Mouse (Mus musculus): ENCODE results near the gene C3. TPM values are rescaled to one million over a fixed set of nuclear protein-coding genes. Genes with fewer than 3 reads are reported as not detected.

The C3 gene
- polyA plus RNA-seq, 1 experiment, result 16.6 TPM

DNA sequence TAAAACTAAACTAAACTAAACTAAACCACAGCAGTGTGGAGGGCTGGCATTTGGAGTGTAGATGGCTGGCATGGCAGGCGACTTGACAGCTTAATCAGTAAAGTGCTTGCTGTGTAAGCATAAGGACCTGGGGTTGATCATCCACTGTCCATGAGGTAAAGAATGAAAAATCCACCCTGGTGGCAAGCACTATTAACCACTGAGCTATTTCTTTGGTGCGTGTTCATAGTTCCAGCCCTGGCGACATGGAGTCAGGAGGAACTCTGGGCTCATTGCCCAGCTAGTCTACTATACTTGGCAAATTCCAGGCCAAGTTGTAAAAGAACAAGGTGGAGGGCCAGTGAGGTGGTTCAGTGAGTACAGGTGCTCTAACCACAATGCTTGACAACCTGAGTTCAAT lies 20.0 kb downstream of the C3 start:
- TF ChIP-seq FLI1 (IDR thresholded peaks at IDR 0.05; ENCODE audit: low read length), result no peak
- no peak overlapping the region for H3K4me3 ChIP-seq (replicated peaks)
- H3K4me1 ChIP-seq, result peaks cover 82% of the 10 kb centered on the region
- peaks cover 40% of the 10 kb centered on the region for H3K36me3 ChIP-seq (replicated peaks; ENCODE audit: low read length)
- peaks cover 6% of the 10 kb centered on the region for H3K27me3 ChIP-seq (replicated peaks)
- 0 out of 2 replicates have a peak, but pooled peaks cover 3% of the 10 kb centered on the region for H3K9me3 ChIP-seq

DNA sequence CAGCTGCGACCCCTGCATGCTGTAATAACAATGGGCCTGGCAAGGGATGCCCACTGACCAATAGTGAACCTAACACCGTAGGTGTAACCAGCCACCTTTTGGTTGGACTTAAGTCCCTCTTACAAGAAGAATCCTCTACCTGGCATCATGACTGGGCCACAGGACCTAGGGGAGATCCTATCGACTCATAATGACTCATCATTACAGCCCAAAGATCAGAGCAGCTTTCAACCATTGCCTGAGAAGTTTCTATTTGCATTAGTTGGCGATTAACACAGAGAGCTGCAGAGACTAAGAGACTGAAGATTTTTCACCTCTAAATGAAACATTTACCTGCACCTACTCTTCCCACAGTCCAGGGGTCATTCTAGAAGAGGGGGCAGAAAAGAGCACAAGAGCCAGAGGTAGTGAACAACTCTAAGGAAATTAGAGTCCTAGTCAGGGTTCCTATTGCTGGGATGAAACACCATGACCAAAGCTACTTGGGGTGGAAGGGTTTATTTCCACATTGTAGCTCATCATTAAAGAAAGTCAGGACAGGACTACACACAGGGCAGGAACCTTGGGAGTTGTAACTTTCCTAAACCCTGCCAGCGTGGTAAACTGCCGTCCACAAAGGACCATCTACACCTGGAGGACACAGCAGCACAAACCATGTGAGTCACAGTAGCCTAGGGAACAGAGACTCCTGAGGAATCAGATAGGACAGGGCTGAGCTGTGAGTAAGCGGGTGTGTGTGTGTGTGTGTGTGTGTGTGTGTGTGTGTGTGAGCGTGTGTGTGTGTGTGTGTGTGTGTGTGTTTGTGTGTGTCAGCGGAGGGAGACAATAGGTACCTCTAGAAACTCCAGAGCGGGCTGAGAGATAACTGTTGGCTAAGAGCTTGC lies 25.9 kb downstream of the C3 start:
- Histone ChIP-seq H3K36me3 (replicated peaks; ENCODE audit: low read length) (peaks cover 38% of the 10 kb centered on the region), H3K27me3 (replicated peaks) (no peaks in the 10 kb centered on the region), H3K9me3 (0 out of 2 replicates have a peak, but pooled peaks cover 3% of the 10 kb centered on the region), H3K4me3 (replicated peaks) (no peak overlapping the region), H3K4me1 (peaks cover 81% of the 10 kb centered on the region)
- TF ChIP-seq FLI1 (IDR thresholded peaks at IDR 0.05; ENCODE audit: low read length) (no peak), GATA1 (IDR thresholded peaks at IDR 0.05; ENCODE audit: borderline replicate concordance, low read length) (no peak)

- H3K36me3 ChIP-seq (replicated peaks; ENCODE audit: low read length), result peaks cover 10% of the 10 kb centered on the region
- H3K4me3 ChIP-seq (replicated peaks), result peak overlapping the region; percentile 73
- TF ChIP-seq FLI1 (IDR thresholded peaks at IDR 0.05; ENCODE audit: low read length), result no peak
- peak; percentile 95; the same call in 1 of the 3 replicates for TF ChIP-seq GATA1 (IDR thresholded peaks at IDR 0.05; ENCODE audit: borderline replicate concordance, low read length)
- no peaks in the 10 kb centered on the region for H3K9me3 ChIP-seq
- H3K4me1 ChIP-seq, result peaks cover 82% of the 10 kb centered on the region
- H3K27me3 ChIP-seq (replicated peaks), result no peaks in the 10 kb centered on the region
Observed at GRCm38 (mm10) chr17:57198252-57198651, 29.7 kb downstream of the C3 start.

DNA sequence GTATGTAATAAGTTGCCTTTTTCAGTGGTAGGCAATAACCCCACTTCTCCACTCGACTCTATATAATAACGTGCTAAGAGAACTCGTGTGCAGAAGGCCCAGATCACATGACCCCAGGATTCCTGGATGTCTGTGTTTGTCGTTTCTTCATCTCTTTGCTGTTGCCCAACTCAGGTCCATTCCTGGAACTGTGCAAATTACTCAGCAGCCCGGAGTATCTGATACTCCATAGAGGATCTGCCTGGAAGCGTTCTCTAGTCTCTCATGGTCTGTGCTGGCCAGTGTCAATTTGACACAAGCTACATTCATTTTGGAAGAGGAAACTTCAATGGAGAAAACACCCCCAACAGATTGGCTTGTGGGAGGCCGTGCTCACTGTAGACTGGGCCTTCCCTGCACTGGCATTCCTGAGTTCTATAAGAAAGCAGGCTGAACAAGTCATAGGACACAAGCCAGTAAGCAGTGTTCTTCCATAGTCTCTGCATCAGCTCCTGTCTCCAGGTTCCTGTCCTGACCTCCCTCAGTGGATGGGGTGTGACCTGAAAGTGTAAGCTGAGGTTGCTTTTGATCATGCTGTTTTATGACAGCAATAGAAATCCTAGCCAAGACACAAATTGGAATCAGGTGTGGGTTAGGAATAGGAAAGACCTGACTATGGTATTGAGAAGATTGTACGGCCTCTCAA lies 32.5 kb downstream of the C3 start:
- TF ChIP-seq FLI1 (IDR thresholded peaks at IDR 0.05; ENCODE audit: low read length), result no peak
- TF ChIP-seq GATA1 (IDR thresholded peaks at IDR 0.05; ENCODE audit: borderline replicate concordance, low read length), result no peak

GRCm38 (mm10) chr17:57194771-57195170 lies 33.2 kb downstream of the C3 start:
- TF ChIP-seq GATA1 (IDR thresholded peaks at IDR 0.05; ENCODE audit: borderline replicate concordance, low read length) (no peak), FLI1 (IDR thresholded peaks at IDR 0.05; ENCODE audit: low read length) (no peak)
- H3K9me3 ChIP-seq, result peaks cover 8% of the 10 kb centered on the region
- no peaks in the 10 kb centered on the region for H3K27me3 ChIP-seq (replicated peaks)
- peaks cover 32% of the 10 kb centered on the region for H3K36me3 ChIP-seq (replicated peaks; ENCODE audit: low read length)
- H3K4me1 ChIP-seq, result peaks cover 95% of the 10 kb centered on the region
- peak overlapping the region; percentile 91 for H3K4me3 ChIP-seq (replicated peaks)

More for the DNA sequence above, 32.5 kb downstream of the C3 start:
- no peak overlapping the region for H3K4me3 ChIP-seq (replicated peaks)
- H3K27me3 ChIP-seq (replicated peaks), result no peaks in the 10 kb centered on the region
- H3K36me3 ChIP-seq (replicated peaks; ENCODE audit: low read length), result peaks cover 25% of the 10 kb centered on the region
- peaks cover 88% of the 10 kb centered on the region for H3K4me1 ChIP-seq
- peaks cover 5% of the 10 kb centered on the region for H3K9me3 ChIP-seq

- peaks cover 96% of the 10 kb centered on the region for H3K4me1 ChIP-seq
Observed at GRCm38 (mm10) chr17:57194041-57194507, 33.9 kb downstream of the C3 start, which contains the start of gene Tnfsf14. Gene Tnfsf14 (minus strand): TSS chr17:57194177.

DNA sequence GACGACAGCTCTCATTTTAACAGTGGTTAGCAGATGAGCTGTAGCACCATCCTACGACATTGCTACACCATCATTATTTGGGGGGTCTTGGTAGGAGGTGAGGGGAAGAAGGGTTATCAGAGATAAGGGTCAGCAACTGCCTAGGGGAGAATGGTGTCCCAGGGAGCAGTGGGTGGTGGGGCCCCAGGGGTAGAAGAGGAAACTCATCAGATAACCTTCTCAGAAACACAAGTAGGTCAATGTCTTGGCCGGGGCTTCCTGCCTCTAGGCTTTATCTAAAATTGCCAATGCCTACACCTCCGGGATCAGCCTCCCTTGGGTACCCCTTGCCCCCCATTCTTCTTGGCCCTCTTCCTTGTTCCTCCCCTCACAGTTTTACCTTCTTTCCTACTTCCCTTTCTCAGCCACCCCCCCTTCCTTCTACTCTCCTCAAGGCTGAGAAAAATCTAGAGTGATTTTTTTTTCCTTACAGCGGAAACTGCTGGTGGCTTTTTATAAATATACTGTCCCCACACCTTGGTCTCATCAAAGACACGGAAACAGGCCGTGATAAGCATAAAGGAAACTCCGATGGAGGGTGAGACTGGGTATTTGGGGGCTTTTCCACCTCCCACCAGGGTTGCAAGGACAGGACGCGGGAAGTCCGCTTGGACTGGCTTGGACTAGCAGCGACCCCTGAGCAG lies 39.3 kb downstream of the C3 start:
- Histone ChIP-seq H3K4me1 (peaks cover 85% of the 10 kb centered on the region), H3K27me3 (replicated peaks) (no peaks in the 10 kb centered on the region), H3K36me3 (replicated peaks; ENCODE audit: low read length) (peaks cover 71% of the 10 kb centered on the region), H3K4me3 (replicated peaks) (peak overlapping the region; percentile 82), H3K9me3 (peaks cover 19% of the 10 kb centered on the region)
- TF ChIP-seq GATA1 (IDR thresholded peaks at IDR 0.05; ENCODE audit: borderline replicate concordance, low read length) (no peak), FLI1 (IDR thresholded peaks at IDR 0.05; ENCODE audit: low read length) (no peak)

More at GRCm38 (mm10) chr17:57194041-57194507, 33.9 kb downstream of the C3 start, which contains the start of gene Tnfsf14:
- TF ChIP-seq GATA1 (IDR thresholded peaks at IDR 0.05; ENCODE audit: borderline replicate concordance, low read length) (no peak), FLI1 (IDR thresholded peaks at IDR 0.05; ENCODE audit: low read length) (no peak)
- Histone ChIP-seq H3K4me3 (replicated peaks) (peak within 1 kb of the TSS; percentile 91), H3K9me3 (peaks cover 8% of the 10 kb centered on the region), H3K27me3 (replicated peaks) (no peaks in the 10 kb centered on the region), H3K36me3 (replicated peaks; ENCODE audit: low read length) (peaks cover 39% of the 10 kb centered on the region)

GRCm38 (mm10) chr17:57185641-57186040 lies 42.3 kb downstream of the C3 start:
- H3K27me3 ChIP-seq (replicated peaks), result no peaks in the 10 kb centered on the region
- peaks cover 25% of the 10 kb centered on the region for H3K9me3 ChIP-seq
- H3K4me3 ChIP-seq (replicated peaks), result no peak overlapping the region
- H3K4me1 ChIP-seq, result peaks cover 69% of the 10 kb centered on the region
- H3K36me3 ChIP-seq (replicated peaks; ENCODE audit: low read length), result peaks cover 57% of the 10 kb centered on the region
- no peak for TF ChIP-seq FLI1 (IDR thresholded peaks at IDR 0.05; ENCODE audit: low read length)
- TF ChIP-seq GATA1 (IDR thresholded peaks at IDR 0.05; ENCODE audit: borderline replicate concordance, low read length), result no peak

DNA sequence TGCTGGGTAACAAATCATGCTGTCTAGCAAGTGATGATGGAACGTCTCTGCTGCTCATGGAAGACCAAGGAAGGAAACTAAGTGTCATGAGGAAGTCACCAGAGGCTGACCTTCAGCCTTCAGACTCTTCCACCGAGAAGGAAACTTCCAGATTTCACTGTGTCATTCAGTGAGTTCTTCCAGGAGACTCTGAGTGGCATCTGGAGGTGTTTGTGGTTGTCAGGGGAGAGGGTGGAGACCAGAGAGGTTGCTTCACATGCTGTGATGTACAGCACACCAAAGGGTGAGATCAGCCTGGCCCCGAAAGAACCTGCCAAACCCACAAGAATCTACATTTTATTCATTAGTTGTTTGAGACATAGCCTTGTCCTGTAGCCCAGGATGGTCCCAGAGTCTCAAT lies 45.1 kb downstream of the C3 start:
- Histone ChIP-seq H3K9me3 (peaks cover 20% of the 10 kb centered on the region), H3K4me3 (replicated peaks) (no peak overlapping the region), H3K36me3 (replicated peaks; ENCODE audit: low read length) (peaks cover 29% of the 10 kb centered on the region), H3K27me3 (replicated peaks) (no peaks in the 10 kb centered on the region), H3K4me1 (peaks cover 43% of the 10 kb centered on the region)
- no peak for TF ChIP-seq FLI1 (IDR thresholded peaks at IDR 0.05; ENCODE audit: low read length)
- TF ChIP-seq GATA1 (IDR thresholded peaks at IDR 0.05; ENCODE audit: borderline replicate concordance, low read length), result no peak

All from megakaryocyte, embryonic 14.5 days (primary cell).